Mouse (Mus musculus) B cell, adult 67 days (primary cell): ENCODE results near the gene Sult6b2. TPM values are rescaled to one million over a fixed set of nuclear protein-coding genes. Genes with fewer than 3 reads are reported as not detected.

ENCODE experiments used
- total RNA-seq, 2 experiments: library from RNA; stranded (reverse); gene quantifications; 4 replicates each; pipeline ENCODE4 v1.2.4; 2023

Sult6b2 gene
- total RNA-seq: not detected

DNA sequence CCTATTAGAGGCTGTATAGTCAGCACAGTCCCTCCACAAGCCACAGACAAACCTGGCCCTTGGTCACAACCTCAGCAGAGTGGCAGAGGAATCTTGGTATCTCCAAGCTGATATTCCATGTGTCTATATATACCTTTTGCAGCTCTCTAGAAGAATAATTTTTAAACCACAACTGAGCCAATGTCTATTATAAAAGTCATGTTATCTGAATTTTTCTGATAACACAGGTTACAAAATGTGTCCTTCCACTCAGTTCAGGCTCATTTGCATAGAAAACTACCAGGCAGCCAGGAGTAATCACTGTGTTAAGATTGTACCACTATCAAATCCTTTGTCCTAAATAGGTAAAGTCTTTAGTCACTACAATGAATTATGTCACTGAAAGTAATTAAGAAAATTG is at the start of gene Sult6b2:
Sult6b2 (minus strand) TSS at position 101 of the 400 bp plus-strand sequence.

DNA sequence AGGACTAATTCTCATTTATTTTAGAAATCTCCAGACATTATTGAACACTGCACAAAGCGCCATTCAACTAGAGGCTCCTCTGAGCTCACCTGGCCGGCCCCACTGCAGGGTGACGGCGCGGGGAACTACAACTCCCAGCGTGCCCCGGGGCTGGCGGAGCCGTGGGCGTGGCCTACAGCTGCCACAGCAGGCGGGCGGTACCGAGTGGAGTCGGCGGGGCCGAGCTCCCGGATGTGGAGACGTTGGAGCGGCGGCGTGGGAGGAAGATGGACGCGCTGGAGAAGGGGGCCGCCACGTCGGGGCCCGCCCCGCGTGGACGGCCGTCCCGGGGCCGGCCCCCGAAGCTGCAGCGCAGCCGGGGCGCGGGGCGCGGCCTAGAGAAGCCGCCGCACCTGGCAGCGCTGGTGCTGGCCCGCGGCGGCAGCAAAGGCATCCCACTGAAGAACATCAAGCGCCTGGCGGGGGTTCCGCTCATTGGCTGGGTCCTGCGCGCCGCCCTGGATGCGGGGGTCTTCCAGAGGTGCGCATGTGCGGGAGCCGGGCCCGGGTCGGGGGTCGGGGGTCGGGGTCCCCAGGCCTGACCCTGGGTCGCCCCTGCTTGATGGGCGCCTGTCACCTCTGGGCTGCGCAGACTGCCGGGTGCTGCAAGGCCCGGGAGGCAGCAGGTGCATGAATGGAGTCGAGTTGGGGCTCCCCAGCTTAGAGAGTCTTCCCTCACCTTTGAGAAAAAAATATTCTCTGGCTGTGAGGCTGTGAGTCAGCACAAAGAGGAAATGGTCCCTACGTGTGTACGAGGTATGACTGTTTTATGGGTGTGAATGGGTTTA is 47.6 kb downstream of the Sult6b2 start, which contains the start of gene Cmas:
Cmas (plus strand) TSS at position 180 of the 827 bp plus-strand sequence.

Other genes starting within 250 kb of the Sult6b2 start
- gene Kcnj8, start 232.9 kb downstream of the Sult6b2 start, total RNA-seq: under 1 TPM in 1 of 2 experiments, not detected in 1; 0.24 TPM
- gene Abcc9, start 102.2 kb downstream of the Sult6b2 start, total RNA-seq: not detected
- 10 to 100 TPM; 37.5 to 51.0 TPM for gene Cmas, start 47.8 kb downstream of the Sult6b2 start, total RNA-seq
- gene St8sia1, start 159.9 kb upstream of the Sult6b2 start, total RNA-seq: under 1 TPM; 0.12 to 0.26 TPM